Mouse (Mus musculus) stomach, postnatal 0 days (tissue): ENCODE measurements around the gene Aurkb.

Experiments used
- CTCF ChIP-seq: IDR thresholded peaks from 2 replicates; pipeline ENCODE4 v1.5.1; 2016; ENCODE audit warnings: antibody characterized with exemption, low read depth, mild to moderate bottlenecking, moderate library complexity
- EP300 ChIP-seq: optimal IDR thresholded peaks from 2 replicates; pipeline ENCODE3; 2016; ENCODE audit warnings: antibody characterized with exemption

DNA sequence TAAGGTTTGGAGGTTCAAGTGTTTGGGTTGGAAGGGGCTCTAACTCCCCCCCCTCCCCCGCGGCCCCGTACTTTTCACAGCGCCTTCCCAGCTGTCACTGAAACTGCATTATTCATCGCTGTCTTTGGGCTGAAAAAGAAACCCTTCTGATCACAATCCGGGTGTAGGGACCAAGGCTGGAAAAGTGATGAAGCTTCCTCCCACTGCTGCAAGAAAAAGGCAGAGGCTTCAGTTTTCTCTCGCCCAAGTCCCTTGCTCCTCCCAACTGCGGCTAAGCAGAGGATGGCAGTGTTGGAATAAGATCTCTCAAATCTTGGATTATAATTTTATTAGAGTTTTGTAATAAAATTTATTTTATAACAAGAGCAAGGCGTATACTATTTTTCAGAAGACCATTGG lies 27.2 kb downstream of the Aurkb start:
- no peak for TF ChIP-seq CTCF
- no peak for TF ChIP-seq EP300
